Comparison of ENCODE assay signal across 16 mouse cellular contexts in the genomic region with DNA sequence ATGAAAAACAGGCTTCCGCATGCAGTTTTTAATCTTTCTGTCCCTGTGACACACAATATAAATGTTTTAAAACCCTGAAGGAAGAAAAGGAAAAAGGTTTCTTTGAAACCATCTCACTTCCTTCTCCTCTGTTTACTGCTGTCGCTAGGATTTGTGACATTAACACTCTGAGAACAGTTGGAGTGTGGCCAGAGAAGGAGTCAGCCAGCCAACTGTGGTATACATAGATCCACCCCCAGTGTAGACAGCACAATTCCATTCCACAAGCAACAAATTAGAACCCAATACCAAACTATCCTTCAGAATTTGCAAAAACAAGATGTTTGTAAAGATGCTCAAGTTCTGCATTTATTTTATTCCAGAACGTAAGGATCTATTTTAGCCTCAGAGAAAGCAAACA. TPM values are rescaled to one million over a fixed set of nuclear protein-coding genes. Genes with fewer than 3 reads are reported as not detected.
DNase-seq lines count a peak whose midpoint lies in the region; ATAC-seq lines count a peak whose summit lies in the region.
"Had no signal": no experiment of that assay in that cellular context is flagged by ENCODE, and none has a peak within 500 bp of the region (broad histone marks: within the 10 kb centered on the region; RNA-seq: fewer than 3 reads in every experiment).

No protein-coding gene starts in this region.

- no peaks in the 10 kb centered on the region for H3K9me3 ChIP-seq in forebrain, embryonic 12.5 days
- H3K9me3 ChIP-seq in forebrain, embryonic 10.5 days = no peaks in the 10 kb centered on the region
- H3K9me3 ChIP-seq: embryonic facial prominence, embryonic 15.5 days; midbrain, embryonic 15.5 days; neural tube, embryonic 15.5 days had no signal

- no peak overlapping the region for H3K9ac ChIP-seq in forebrain, embryonic 12.5 days
- H3K9ac ChIP-seq: embryonic facial prominence, embryonic 15.5 days; midbrain, embryonic 15.5 days; neural tube, embryonic 15.5 days had no signal

- no peak for ATAC-seq in forebrain, embryonic 12.5 days (ENCODE audit: low FRiP score)
- ATAC-seq: midbrain, embryonic 15.5 days had no signal

- peaks cover 23% of the 10 kb centered on the region for H3K4me1 ChIP-seq in forebrain, embryonic 12.5 days
- peaks cover 22% of the 10 kb centered on the region for H3K4me1 ChIP-seq in forebrain, embryonic 10.5 days
- H3K4me1 ChIP-seq: embryonic facial prominence, embryonic 15.5 days had no signal

- WGBS in forebrain, embryonic 12.5 days = 70% methylated on average over 3 of the region's 3 CpGs
- 86% methylated on average over 3 of the region's 3 CpGs for WGBS in forebrain, embryonic 10.5 days

- no peak for DNase-seq in forebrain, embryonic 10.5 days (ENCODE audit: extremely low spot score, low spot score)
- DNase-seq in left cerebral cortex, postnatal 14 days (ENCODE audit: low spot score in 2 of 2) = peak; percentile 60 to 63
- DNase-seq in left cerebral cortex, adult 8-10 months (ENCODE audit: low spot score in 2 of 2) = no peak
- peak; percentile 9 for DNase-seq in MN1 (ENCODE audit: low spot score)
- peak; percentile 74 to 79 for DNase-seq in cerebellum, postnatal 14 days
- DNase-seq in urinary bladder, postnatal 25 days (ENCODE audit: low spot score) = no peak
- no peak for DNase-seq in kidney, adult 18-20 months
- DNase-seq: kidney, adult 9 months had no signal

- intact Hi-C loops in left cerebral cortex, postnatal 14 days (cut with DNase I) = no loop called here

- no peak overlapping the region for H3K4me3 ChIP-seq in forebrain, embryonic 12.5 days (replicated peaks)
- no peak overlapping the region for H3K4me3 ChIP-seq in forebrain, embryonic 10.5 days
- H3K4me3 ChIP-seq: embryonic facial prominence, embryonic 15.5 days; midbrain, embryonic 15.5 days; neural tube, embryonic 15.5 days had no signal

- H3K27me3 ChIP-seq in forebrain, embryonic 12.5 days = 0 out of 2 replicates have a peak, but pooled peaks cover 3% of the 10 kb centered on the region
- H3K27me3 ChIP-seq in forebrain, embryonic 10.5 days (ENCODE audit: poor library complexity, severe bottlenecking) = no peaks in the 10 kb centered on the region; the same call in 1 of the 2 replicates
- H3K27me3 ChIP-seq: embryonic facial prominence, embryonic 15.5 days; midbrain, embryonic 15.5 days had no signal

- no peaks in the 10 kb centered on the region for H3K36me3 ChIP-seq in forebrain, embryonic 12.5 days (replicated peaks)
- no peaks in the 10 kb centered on the region for H3K36me3 ChIP-seq in forebrain, embryonic 10.5 days (replicated peaks)
- H3K36me3 ChIP-seq: embryonic facial prominence, embryonic 15.5 days; midbrain, embryonic 15.5 days; neural tube, embryonic 15.5 days had no signal

- H3K27ac ChIP-seq in forebrain, embryonic 12.5 days = 0 out of 2 replicates have a peak overlapping the region, but pooled peaks have one; percentile 20
- H3K27ac ChIP-seq in forebrain, embryonic 10.5 days = no peak overlapping the region
- H3K27ac ChIP-seq: embryonic facial prominence, embryonic 15.5 days; midbrain, embryonic 15.5 days; neural tube, embryonic 15.5 days had no signal

- no peak overlapping the region for H3K4me2 ChIP-seq in forebrain, embryonic 12.5 days
- H3K4me2 ChIP-seq: embryonic facial prominence, embryonic 15.5 days; midbrain, embryonic 15.5 days; neural tube, embryonic 15.5 days had no signal

RNA-seq across cellular contexts. Expression of gene Cpvl, which starts 6.7 kb away (rescaled TPM):
- polyA plus RNA-seq in forebrain, embryonic 12.5 days (2016; fragmentation: Nextera tagmentation; extraction: Ambion mirVana) = not detected in 2 replicates
- polyA plus RNA-seq in forebrain, embryonic 10.5 days (2016; fragmentation: Nextera tagmentation; extraction: Ambion mirVana) = not detected in 2 replicates
- total RNA-seq in left cerebral cortex, postnatal 14 days (2021) = not detected
- total RNA-seq in left cerebral cortex, adult 8-10 months (2022) = not detected
- total RNA-seq: gastrocnemius, adult 8-10 months had no signal
- polyA plus RNA-seq: embryonic facial prominence, embryonic 15.5 days; heart, embryonic 16.5 days; liver, embryonic 16.5 days; midbrain, embryonic 15.5 days; thymus, postnatal 0 days had no signal

Comparison
In these comparisons a context has a peak if more than half of its experiments do, and no peak if none do; other contexts are left out.
1. DNase-seq: peak in left cerebral cortex, postnatal 14 days (2 of 2), MN1 (single experiment) and cerebellum, postnatal 14 days (2 of 2); none in forebrain, embryonic 10.5 days (single experiment), left cerebral cortex, adult 8-10 months (0 of 2), urinary bladder, postnatal 25 days (single experiment) and kidney, adult 18-20 months (single experiment).